Comparison of ENCODE assay signal across 12 mouse cellular contexts in genomic region chr10:8091871-8092552, GRCm38 (mm10).
A peak's percentile ranks its signal among the peaks of the same experiment; 100 is the strongest.
DNase-seq lines count a peak whose midpoint lies in the region; ATAC-seq and TF ChIP-seq lines count a peak whose summit lies in the region.
"Had no signal": no experiment of that assay in that cellular context is flagged by ENCODE, and none has a peak within 500 bp of the region (broad histone marks: within the 10 kb centered on the region; RNA-seq: fewer than 3 reads in every experiment).

No protein-coding gene starts in this region.

- H3K27ac ChIP-seq in forebrain, embryonic 10.5 days, result 0 out of 2 replicates have a peak overlapping the region, but pooled peaks have one; percentile 20
- no peak overlapping the region for H3K27ac ChIP-seq in forebrain, embryonic 11.5 days (ENCODE audit: low read depth, low read length)
- peak overlapping the region; percentile 48 for H3K27ac ChIP-seq in heart, embryonic 16.5 days (ENCODE audit: low read length)
- H3K27ac ChIP-seq in heart, adult 2 months, result no peak overlapping the region
- peak overlapping the region; percentile 13; the same call in 1 of the 2 replicates for H3K27ac ChIP-seq in midbrain, embryonic 10.5 days (replicated peaks)
- H3K27ac ChIP-seq in midbrain, embryonic 15.5 days, result no peak overlapping the region
- H3K27ac ChIP-seq in neural tube, embryonic 13.5 days (replicated peaks), result no peak overlapping the region; the same call in 1 of the 2 replicates
- H3K27ac ChIP-seq: gastrocnemius, adult 2 months had no signal

- WGBS in forebrain, embryonic 10.5 days, result 70% methylated on average over 8 of the region's 8 CpGs
- WGBS in forebrain, embryonic 11.5 days, result 56% methylated on average over 8 of the region's 8 CpGs
- WGBS in heart, embryonic 16.5 days, result 29% methylated on average over 8 of the region's 8 CpGs
- WGBS in heart, adult 2 months, result 60% methylated on average over 8 of the region's 8 CpGs
- WGBS in midbrain, embryonic 10.5 days, result 68% methylated on average over 8 of the region's 8 CpGs
- 47% methylated on average over 8 of the region's 8 CpGs for WGBS in midbrain, embryonic 15.5 days
- 58% methylated on average over 8 of the region's 8 CpGs for WGBS in neural tube, embryonic 13.5 days

- H3K4me3 ChIP-seq in forebrain, embryonic 10.5 days, result no peak overlapping the region
- H3K4me3 ChIP-seq in forebrain, embryonic 11.5 days (ENCODE audit: low read depth, low read length), result no peak overlapping the region
- no peak overlapping the region for H3K4me3 ChIP-seq in heart, embryonic 16.5 days (ENCODE audit: low read length)
- H3K4me3 ChIP-seq in heart, adult 2 months, result no peak overlapping the region
- H3K4me3 ChIP-seq in midbrain, embryonic 10.5 days, result no peak overlapping the region
- no peak overlapping the region for H3K4me3 ChIP-seq in midbrain, embryonic 15.5 days
- H3K4me3 ChIP-seq in neural tube, embryonic 13.5 days, result no peak overlapping the region
- H3K4me3 ChIP-seq: gastrocnemius, adult 2 months had no signal

- H3K9me3 ChIP-seq in forebrain, embryonic 10.5 days, result no peaks in the 10 kb centered on the region
- no peaks in the 10 kb centered on the region for H3K9me3 ChIP-seq in forebrain, embryonic 11.5 days (ENCODE audit: control insufficient read depth, low read length)
- no peaks in the 10 kb centered on the region for H3K9me3 ChIP-seq in heart, embryonic 16.5 days (replicated peaks; ENCODE audit: control insufficient read depth, low read length)
- H3K9me3 ChIP-seq in midbrain, embryonic 10.5 days (replicated peaks), result no peaks in the 10 kb centered on the region
- H3K9me3 ChIP-seq in midbrain, embryonic 15.5 days, result no peaks in the 10 kb centered on the region
- no peaks in the 10 kb centered on the region for H3K9me3 ChIP-seq in neural tube, embryonic 13.5 days

- no peaks in the 10 kb centered on the region for H3K27me3 ChIP-seq in forebrain, embryonic 10.5 days (ENCODE audit: poor library complexity, severe bottlenecking)
- H3K27me3 ChIP-seq in forebrain, embryonic 11.5 days (ENCODE audit: control insufficient read depth, insufficient read depth, low read length), result no peaks in the 10 kb centered on the region
- no peaks in the 10 kb centered on the region for H3K27me3 ChIP-seq in heart, embryonic 16.5 days (ENCODE audit: control insufficient read depth, insufficient read depth, low read length)
- H3K27me3 ChIP-seq in heart, adult 2 months (ENCODE audit: control insufficient read depth, insufficient read depth, low read length), result no peaks in the 10 kb centered on the region
- peaks cover 40% of the 10 kb centered on the region for H3K27me3 ChIP-seq in midbrain, embryonic 10.5 days (ENCODE audit: low read depth, poor library complexity, severe bottlenecking)
- H3K27me3 ChIP-seq in midbrain, embryonic 15.5 days (replicated peaks), result no peaks in the 10 kb centered on the region
- no peaks in the 10 kb centered on the region for H3K27me3 ChIP-seq in neural tube, embryonic 13.5 days

- ATAC-seq in forebrain, embryonic 11.5 days (replicated peaks; ENCODE audit: low FRiP score), result no peak
- ATAC-seq in heart, embryonic 16.5 days (replicated peaks; ENCODE audit: extremely low read depth, insufficient read depth, low FRiP score), result peak; percentile 39
- ATAC-seq in midbrain, embryonic 15.5 days (replicated peaks), result no peak
- ATAC-seq in neural tube, embryonic 13.5 days (ENCODE audit: low read depth), result no peak

- H3K4me2 ChIP-seq in forebrain, embryonic 11.5 days (ENCODE audit: low read depth, low read length, severe bottlenecking), result no peak overlapping the region
- H3K4me2 ChIP-seq in heart, embryonic 16.5 days (ENCODE audit: low read depth, low read length), result peak overlapping the region; percentile 26
- H3K4me2 ChIP-seq in midbrain, embryonic 15.5 days, result no peak overlapping the region
- H3K4me2 ChIP-seq in neural tube, embryonic 13.5 days, result no peak overlapping the region

- no peak overlapping the region for H3K9ac ChIP-seq in forebrain, embryonic 11.5 days (ENCODE audit: low read length)
- H3K9ac ChIP-seq in heart, embryonic 16.5 days (ENCODE audit: low read length), result peak overlapping the region; percentile 42
- no peak overlapping the region for H3K9ac ChIP-seq in heart, adult 2 months (ENCODE audit: low read depth, low read length)
- no peak overlapping the region for H3K9ac ChIP-seq in midbrain, embryonic 15.5 days
- 0 out of 2 replicates have a peak overlapping the region, but pooled peaks have one; percentile 8 for H3K9ac ChIP-seq in neural tube, embryonic 13.5 days

- H3K4me1 ChIP-seq in forebrain, embryonic 10.5 days, result peaks cover 31% of the 10 kb centered on the region
- peaks cover 2% of the 10 kb centered on the region; the same call in 1 of the 2 replicates for H3K4me1 ChIP-seq in forebrain, embryonic 11.5 days (replicated peaks; ENCODE audit: control insufficient read depth, insufficient read depth, low read length)
- peaks cover 30% of the 10 kb centered on the region for H3K4me1 ChIP-seq in heart, embryonic 16.5 days (ENCODE audit: control insufficient read depth, insufficient read depth, low read length)
- no peaks in the 10 kb centered on the region for H3K4me1 ChIP-seq in heart, adult 2 months (ENCODE audit: control insufficient read depth, insufficient read depth, low read length)
- H3K4me1 ChIP-seq in midbrain, embryonic 10.5 days, result peaks cover 34% of the 10 kb centered on the region
- no peaks in the 10 kb centered on the region for H3K4me1 ChIP-seq in midbrain, embryonic 15.5 days
- peaks cover 14% of the 10 kb centered on the region; the same call in 1 of the 2 replicates for H3K4me1 ChIP-seq in neural tube, embryonic 13.5 days (replicated peaks)

- no peak for TF ChIP-seq POLR2A in heart, adult 2 months (IDR thresholded peaks at IDR 0.05; ENCODE audit: insufficient read depth, low read depth, low read length)

- no peaks in the 10 kb centered on the region for H3K36me3 ChIP-seq in forebrain, embryonic 10.5 days (replicated peaks)
- H3K36me3 ChIP-seq in forebrain, embryonic 11.5 days (ENCODE audit: control insufficient read depth, insufficient read depth, low read length), result no peaks in the 10 kb centered on the region
- no peaks in the 10 kb centered on the region for H3K36me3 ChIP-seq in heart, embryonic 16.5 days (ENCODE audit: control insufficient read depth, insufficient read depth)
- no peaks in the 10 kb centered on the region for H3K36me3 ChIP-seq in heart, adult 2 months (ENCODE audit: control insufficient read depth, insufficient read depth, low read length)
- no peaks in the 10 kb centered on the region for H3K36me3 ChIP-seq in midbrain, embryonic 10.5 days
- no peaks in the 10 kb centered on the region for H3K36me3 ChIP-seq in midbrain, embryonic 15.5 days (replicated peaks)
- no peaks in the 10 kb centered on the region for H3K36me3 ChIP-seq in neural tube, embryonic 13.5 days

- no peak for TF ChIP-seq CTCF in heart, adult 2 months (IDR thresholded peaks at IDR 0.05)

- intact Hi-C loops in heart, adult 2 months (cut with DNase I), result loop anchor here (10.0 kb wide), 1 partner anchor 207 kb away; no protein-coding TSS in a partner anchor

- no peaks in the 10 kb centered on the region for H3K79me2 ChIP-seq in heart, adult 2 months (replicated peaks; ENCODE audit: control insufficient read depth, insufficient read depth, low read length)

- no peak for DNase-seq in forebrain, embryonic 10.5 days (ENCODE audit: extremely low spot score, low spot score)
- no peak for DNase-seq in forebrain, embryonic 11.5 days (ENCODE audit: low spot score)
- DNase-seq in heart, adult 2 months, result no peak
- no peak for DNase-seq in midbrain, embryonic 10.5 days (ENCODE audit: low spot score)
- no peak for DNase-seq in adrenal gland, adult 18-20 months (ENCODE audit: low spot score in 2 of 2)
- DNase-seq: adrenal gland, postnatal 10 days; cerebellum, postnatal 25 days; gastrocnemius, adult 2 months; lung, adult 18-20 months had no signal

- TF ChIP-seq EP300 in heart, adult 2 months (IDR thresholded peaks at IDR 0.05; ENCODE audit: insufficient read depth, low read depth, low read length), result no peak

Comparison
In these comparisons a context has a peak if more than half of its experiments do, and no peak if none do; other contexts are left out.
1. H3K27ac ChIP-seq: peak in forebrain, embryonic 10.5 days (single experiment), heart, embryonic 16.5 days (single experiment) and midbrain, embryonic 10.5 days (single experiment); none in forebrain, embryonic 11.5 days (single experiment), heart, adult 2 months (single experiment), midbrain, embryonic 15.5 days (single experiment) and neural tube, embryonic 13.5 days (single experiment).
2. H3K9ac ChIP-seq: peak in heart, embryonic 16.5 days (single experiment) and neural tube, embryonic 13.5 days (single experiment); none in forebrain, embryonic 11.5 days (single experiment), heart, adult 2 months (single experiment) and midbrain, embryonic 15.5 days (single experiment).